16 mouse cellular contexts compared by ENCODE assay signal in genomic region chr11:57625465-57625864, GRCm38 (mm10).
"Had no signal": no experiment of that assay in that cellular context is flagged by ENCODE, and none has a peak within 500 bp of the region (broad histone marks: within the 10 kb centered on the region; RNA-seq: fewer than 3 reads in every experiment).

No protein-coding gene starts in this region.

- H3K9me3 ChIP-seq: kidney, embryonic 15.5 days; limb, embryonic 10.5 days; midbrain, embryonic 13.5 days; neural tube, embryonic 15.5 days; stomach, embryonic 15.5 days had no signal

- H3K4me2 ChIP-seq: kidney, embryonic 15.5 days; midbrain, embryonic 13.5 days; neural tube, embryonic 15.5 days; stomach, embryonic 15.5 days had no signal

- H3K36me3 ChIP-seq: kidney, embryonic 15.5 days; limb, embryonic 10.5 days; midbrain, embryonic 13.5 days; neural tube, embryonic 15.5 days; stomach, embryonic 15.5 days had no signal

- H3K4me3 ChIP-seq: kidney, embryonic 15.5 days; left cerebral cortex, adult 2 months; limb, embryonic 10.5 days; midbrain, embryonic 13.5 days; myocyte; neural tube, embryonic 15.5 days; stomach, embryonic 15.5 days had no signal

- DNase-seq: kidney, adult 2 months; kidney, postnatal 14 days; lung, adult 2 months; lung, postnatal 36 days; right cerebral cortex, adult 18-20 months; right cerebral cortex, postnatal 25 days; thymus, postnatal 4 days had no signal

- H3K27me3 ChIP-seq: kidney, embryonic 15.5 days; neural tube, embryonic 15.5 days; stomach, embryonic 15.5 days had no signal

- H3K9ac ChIP-seq: kidney, embryonic 15.5 days; midbrain, embryonic 13.5 days; neural tube, embryonic 15.5 days; stomach, embryonic 15.5 days had no signal

- H3K27ac ChIP-seq: kidney, embryonic 15.5 days; left cerebral cortex, adult 2 months; limb, embryonic 10.5 days; midbrain, embryonic 13.5 days; neural tube, embryonic 15.5 days; stomach, embryonic 15.5 days had no signal

- ATAC-seq: intestine, embryonic 16.5 days; lung, postnatal 0 days; midbrain, embryonic 13.5 days had no signal

- H3K4me1 ChIP-seq: limb, embryonic 10.5 days had no signal
